Mouse (Mus musculus) midbrain, postnatal 0 days (tissue): Measurements from ENCODE around the gene Wbp2. TPM values are rescaled to one million over a fixed set of nuclear protein-coding genes. Genes with fewer than 3 reads are reported as not detected.
A peak's percentile ranks its signal among the peaks of the same experiment; 100 is the strongest.

ENCODE experiments used
- ATAC-seq: fragments of 200-750 bp; cut with Nextera tagmentation; 2 replicates; pipeline ENCODE4 v1.8.0; 2017; ENCODE audit warnings: moderate number of reproducible peaks, mild to moderate bottlenecking, moderate TSS enrichment, moderate library complexity; ENCODE audit not compliant: low FRiP score
- DNase-seq: peaks from one replicate; pipeline ENCODE4 v3.0.0-alpha.2; 2015; ENCODE audit warnings: low spot score
- H3K27ac ChIP-seq: fragments of 300-500 bp; sonication (generic); 2 replicates; pipeline ENCODE4 v1.5.1; 2014; ENCODE audit warnings: low read depth, mild to moderate bottlenecking, low read length, mixed read lengths
- H3K27me3 ChIP-seq: fragments of 300-500 bp; sonication (generic); 2 replicates; pipeline ENCODE4 v1.6.1; 2014; ENCODE audit warnings: low read length, control low read depth, mixed read lengths; ENCODE audit not compliant: insufficient read depth
- H3K36me3 ChIP-seq: fragments of 300-500 bp; sonication (generic); 2 replicates; pipeline ENCODE4 v1.6.1; 2014; ENCODE audit warnings: low read length, control low read depth, mixed read lengths; ENCODE audit not compliant: insufficient read depth
- H3K4me1 ChIP-seq: fragments of 300-500 bp; sonication (generic); 2 replicates; pipeline ENCODE4 v1.6.1; 2014; ENCODE audit warnings: mild to moderate bottlenecking, control low read depth, antibody characterized with exemption, low read length, mixed read lengths; ENCODE audit not compliant: insufficient read depth
- H3K4me2 ChIP-seq: fragments of 300-500 bp; sonication (generic); 2 replicates; pipeline ENCODE4 v1.6.1; 2014; ENCODE audit warnings: low read depth, mild to moderate bottlenecking, low read length, mixed read lengths; ENCODE audit not compliant: poor library complexity, severe bottlenecking
- H3K4me3 ChIP-seq: fragments of 300-500 bp; sonication (generic); 2 replicates; pipeline ENCODE4 v1.5.1; 2014; ENCODE audit warnings: low read depth, mild to moderate bottlenecking, low read length, moderate library complexity
- H3K9ac ChIP-seq: fragments of 300-500 bp; sonication (generic); replicated peaks from 2 replicates; pipeline ENCODE4 v1.6.1; 2014; ENCODE audit warnings: mild to moderate bottlenecking, low read length, moderate library complexity, mixed read lengths; ENCODE audit not compliant: poor library complexity, severe bottlenecking
- H3K9me3 ChIP-seq: fragments of 300-500 bp; sonication (generic); 2 replicates; pipeline ENCODE4 v1.6.1; 2016; ENCODE audit warnings: low read length, control low read depth
- CTCF ChIP-seq: IDR thresholded peaks from 2 replicates; pipeline ENCODE4 v1.5.1; 2016; ENCODE audit warnings: antibody characterized with exemption, mild to moderate bottlenecking
- WGBS: fragments of 180-500 bp; shearing (Covaris S2); extraction: QIAGEN DNeasy Blood & Tissue Kit; methylation state at CpG from one replicate; pipeline ENCODE4 v1.1.7; 2014; 5-methylcytosine and 5-hydroxymethylcytosine counted together
- polyA plus RNA-seq: library from polyadenylated mRNA; unstranded; fragments of >200 nt; fragmentation: Nextera tagmentation; extraction: Ambion mirVana; gene quantifications from 2 replicates; pipeline ENCODE4 v1.2.1, GENCODE M21; 2015
- total RNA-seq: library from RNA; depleted of rRNA; stranded (reverse); fragments of >200 nt; gene quantifications from 2 replicates; pipeline ENCODE4 v1.2.3, GENCODE M21; 2014

Gene Wbp2
- total and polyA plus RNA-seq, 2 experiments from 2014 or later: 150 to 254 TPM

DNA sequence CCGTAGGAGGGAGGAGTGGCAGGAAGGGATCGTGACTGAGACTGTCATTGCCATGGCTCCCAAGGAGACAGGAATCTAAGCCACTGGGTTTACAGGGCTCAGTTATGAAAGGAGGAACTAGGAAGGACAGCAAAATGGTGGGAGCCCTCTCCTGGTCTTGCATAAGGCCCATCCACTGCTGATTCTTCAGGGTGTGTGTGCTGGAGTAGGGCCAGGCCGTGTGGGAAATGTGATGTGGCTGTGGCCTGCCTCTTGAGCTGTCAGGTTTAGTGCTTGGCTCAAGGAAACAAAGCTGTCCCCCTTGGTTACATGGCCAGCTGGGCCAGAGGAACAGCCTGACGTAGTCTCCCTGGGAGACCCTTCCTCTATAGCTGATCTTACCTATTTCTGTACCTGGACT, 36.6 kb downstream of the Wbp2 start:
- TF ChIP-seq CTCF: no peak
- H3K4me2 ChIP-seq: no peak overlapping the region
- peaks cover 68% of the 10 kb centered on the region for H3K36me3 ChIP-seq
- 87% methylated on average over 4 of the region's 4 CpGs for WGBS
- H3K9me3 ChIP-seq: no peaks in the 10 kb centered on the region
- DNase-seq (no peak), ATAC-seq (no peak)
- H3K27me3 ChIP-seq: no peaks in the 10 kb centered on the region
- H3K27ac ChIP-seq: no peak overlapping the region
- no peaks in the 10 kb centered on the region for H3K4me1 ChIP-seq
- H3K4me3 ChIP-seq: no peak overlapping the region
- H3K9ac ChIP-seq: no peak overlapping the region

DNA sequence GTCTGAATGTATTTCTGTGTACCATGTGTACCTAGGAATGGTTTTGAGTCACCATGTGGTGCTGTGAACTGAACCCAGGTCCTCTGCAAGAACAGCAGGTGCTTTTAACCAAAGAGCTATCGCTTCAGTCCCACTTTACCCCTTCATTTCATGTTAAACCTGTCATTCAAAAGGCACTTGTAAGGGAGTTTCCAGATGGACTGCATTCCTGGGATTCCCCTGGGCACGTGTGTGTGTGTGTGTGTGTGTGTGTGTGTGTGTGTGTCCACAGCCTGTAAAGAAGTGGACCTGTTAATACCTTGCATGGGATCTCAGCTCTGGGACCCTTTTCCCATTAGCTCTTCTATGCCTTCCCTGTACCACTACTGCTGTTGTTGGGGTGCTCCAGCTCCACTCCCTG, 37.2 kb downstream of the Wbp2 start:
- DNase-seq (no peak), ATAC-seq (no peak)
- no peak overlapping the region for H3K4me2 ChIP-seq

DNA sequence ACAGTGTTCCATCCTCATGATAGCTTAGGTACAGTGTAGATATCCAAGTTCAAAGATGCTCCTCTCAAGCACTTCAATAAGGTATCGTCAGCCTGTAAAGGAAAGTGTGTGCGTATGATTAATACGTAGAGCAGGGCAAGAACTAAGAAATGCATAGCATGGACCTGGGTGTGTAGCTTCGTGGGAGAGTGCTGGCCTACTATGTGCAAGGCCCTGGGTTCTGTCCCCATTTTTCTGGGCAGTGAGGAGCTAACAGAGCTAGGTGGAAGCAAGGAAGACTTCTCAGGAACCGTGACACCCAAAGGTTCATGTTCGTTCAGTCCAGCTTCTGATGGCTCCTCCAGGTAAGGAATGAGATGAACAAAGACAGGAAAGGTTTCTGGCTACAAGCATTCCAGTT, 41.6 kb downstream of the Wbp2 start:
- peaks cover 25% of the 10 kb centered on the region for H3K36me3 ChIP-seq
- no peak for ATAC-seq
- no peak overlapping the region for H3K27ac ChIP-seq
- no peak overlapping the region for H3K9ac ChIP-seq
- H3K4me3 ChIP-seq: no peak overlapping the region
- no peak for DNase-seq
- H3K27me3 ChIP-seq: no peaks in the 10 kb centered on the region
- TF ChIP-seq CTCF: no peak
- WGBS: 95% methylated on average over 6 of the region's 6 CpGs
- H3K4me1 ChIP-seq: no peaks in the 10 kb centered on the region
- H3K4me2 ChIP-seq: no peak overlapping the region
- no peaks in the 10 kb centered on the region for H3K9me3 ChIP-seq

More for the DNA sequence above, 37.2 kb downstream of the Wbp2 start:
- 85% methylated on average over 2 of the region's 2 CpGs for WGBS
- Histone ChIP-seq H3K27ac (no peak overlapping the region), H3K36me3 (peaks cover 62% of the 10 kb centered on the region), H3K9me3 (no peaks in the 10 kb centered on the region), H3K9ac (no peak overlapping the region), H3K4me1 (no peaks in the 10 kb centered on the region), H3K4me3 (no peak overlapping the region), H3K27me3 (no peaks in the 10 kb centered on the region)
- no peak for TF ChIP-seq CTCF

- no peak for TF ChIP-seq CTCF
- no peak for ATAC-seq
- Histone ChIP-seq H3K9me3 (no peaks in the 10 kb centered on the region), H3K4me2 (no peak overlapping the region), H3K4me3 (no peak overlapping the region), H3K9ac (no peak overlapping the region), H3K36me3 (peaks cover 12% of the 10 kb centered on the region), H3K27me3 (no peaks in the 10 kb centered on the region), H3K27ac (no peak overlapping the region), H3K4me1 (no peaks in the 10 kb centered on the region)
- WGBS: 97% methylated on average over 1 of the region's 1 CpGs
- no peak for DNase-seq
These were observed 43.5 kb downstream of the Wbp2 start for GRCm38 (mm10) chr11:116043286-116043685.

GRCm38 (mm10) chr11:116042372-116043138, 44.2 kb downstream of the Wbp2 start:
- H3K27ac ChIP-seq: no peak overlapping the region
- ATAC-seq (no peak), DNase-seq (no peak)
- no peaks in the 10 kb centered on the region for H3K4me1 ChIP-seq
- no peaks in the 10 kb centered on the region for H3K27me3 ChIP-seq
- no peak overlapping the region for H3K4me3 ChIP-seq
- H3K9ac ChIP-seq: no peak overlapping the region
- no peak overlapping the region for H3K4me2 ChIP-seq
- 90% methylated on average over 5 of the region's 5 CpGs for WGBS
- H3K9me3 ChIP-seq: no peaks in the 10 kb centered on the region
- H3K36me3 ChIP-seq: peaks cover 9% of the 10 kb centered on the region
- TF ChIP-seq CTCF: no peak

GRCm38 (mm10) chr11:116041833-116042232, 45.0 kb downstream of the Wbp2 start:
- Histone ChIP-seq H3K4me1 (no peaks in the 10 kb centered on the region), H3K4me2 (no peak overlapping the region), H3K27me3 (no peaks in the 10 kb centered on the region), H3K9ac (no peak overlapping the region), H3K4me3 (no peak overlapping the region), H3K36me3 (peaks cover 9% of the 10 kb centered on the region; the same call in 1 of the 2 replicates), H3K9me3 (no peaks in the 10 kb centered on the region), H3K27ac (no peak overlapping the region)
- ATAC-seq: no peak
- 100% methylated on average over 2 of the region's 2 CpGs for WGBS
- peak; percentile 22 for TF ChIP-seq CTCF
- no peak for DNase-seq
